Mouse (Mus musculus) myocyte (in vitro differentiated cells): ENCODE data around the gene Cfl1.

Experiments used
- CEBPB ChIP-seq: IDR thresholded peaks from 2 replicates; pipeline ENCODE4 v1.6.1; 2011; ENCODE audit warnings: mild to moderate bottlenecking, moderate library complexity; ENCODE audit not compliant: poor library complexity, insufficient read depth, severe bottlenecking
- E2F4 ChIP-seq: IDR thresholded peaks from one replicate; pipeline ENCODE4 v1.6.1; 2011; ENCODE audit warnings: mild to moderate bottlenecking, control low read depth, moderate library complexity; ENCODE audit not compliant: insufficient read depth
- MAX ChIP-seq: IDR thresholded peaks from one replicate; pipeline ENCODE4 v1.6.1; 2011; ENCODE audit warnings: low read depth, mild to moderate bottlenecking, control low read depth
- MYOD1 ChIP-seq, 3 experiments: IDR thresholded peaks; one replicate each; pipeline ENCODE4 v1.6.1; 2011; ENCODE audit warnings: control low read depth in 2 of 3, low read depth in 2 of 3, mild to moderate bottlenecking in 2 of 3, moderate library complexity in 1 of 3; ENCODE audit not compliant: insufficient read length in 2 of 3, control insufficient read depth in 1 of 3
- MYOG ChIP-seq, 3 experiments: IDR thresholded peaks; one replicate each; pipeline ENCODE4 v1.6.1; 2011; ENCODE audit warnings: control low read depth in 2 of 3, low read depth in 2 of 3, mild to moderate bottlenecking in 2 of 3; ENCODE audit not compliant: insufficient read length in 2 of 3, control insufficient read depth in 1 of 3, insufficient read depth in 1 of 3
- POLR2A ChIP-seq: IDR thresholded peaks from one replicate; pipeline ENCODE4 v1.6.1; 2011; ENCODE audit warnings: low read depth, mild to moderate bottlenecking, control low read depth, moderate library complexity; ENCODE audit not compliant: insufficient read length
- POLR2AphosphoS2 ChIP-seq: IDR thresholded peaks from one replicate; pipeline ENCODE4 v1.6.1; 2011; ENCODE audit warnings: low read depth, control low read depth; ENCODE audit not compliant: insufficient read length
- SRF ChIP-seq: IDR thresholded peaks from one replicate; pipeline ENCODE4 v1.6.1; 2011; ENCODE audit warnings: low read depth; ENCODE audit not compliant: control insufficient read depth, insufficient read length
- TCF12 ChIP-seq: IDR thresholded peaks from one replicate; pipeline ENCODE4 v1.6.1; 2011; ENCODE audit warnings: mild to moderate bottlenecking, control low read depth; ENCODE audit not compliant: poor library complexity, insufficient read depth, severe bottlenecking
- TCF3 ChIP-seq: IDR thresholded peaks from one replicate; pipeline ENCODE4 v1.6.1; 2011; ENCODE audit warnings: low read depth, control low read depth; ENCODE audit not compliant: insufficient read length
- USF1 ChIP-seq: IDR thresholded peaks from one replicate; pipeline ENCODE4 v1.6.1; 2011; ENCODE audit warnings: low read depth, mild to moderate bottlenecking, control low read depth, moderate library complexity

- peak in 2 of 3 experiments; percentile 37 to 61 for TF ChIP-seq MYOD1 (IDR thresholded peaks at IDR 0.05; ENCODE audit: control insufficient read depth in 1 of 3, insufficient read length in 2 of 3, low read depth in 2 of 3)
- TF ChIP-seq USF1 = no peak
- peak; percentile 74 for TF ChIP-seq POLR2A
- TF ChIP-seq MYOG (IDR thresholded peaks at IDR 0.05; ENCODE audit: control insufficient read depth in 1 of 3, insufficient read depth in 1 of 3, insufficient read length in 2 of 3, low read depth in 2 of 3) = peak; percentile 1 to 85 (median 41)
- peak; percentile 83 for TF ChIP-seq POLR2AphosphoS2
- TF ChIP-seq TCF12 = peak; percentile 1
- TF ChIP-seq MAX = no peak
- no peak for TF ChIP-seq CEBPB
- TF ChIP-seq E2F4 = no peak
- no peak for TF ChIP-seq TCF3
- peak; percentile 100 for TF ChIP-seq SRF
Measured at GRCm38 (mm10) chr19:5488878-5489571, 1.2 kb upstream of the Cfl1 start.
